Mouse (Mus musculus) embryo, embryonic 9.5 days (tissue): Measurements from ENCODE around the gene D630039A03Rik.

Experiments used
- DNase-seq: peaks from one replicate; pipeline ENCODE4 v3.0.0-alpha.2; 2017; ENCODE audit errors: extremely low spot score

D630039A03Rik gene

GRCm38 (mm10) chr4:57916201-57916661 is at the start of gene D630039A03Rik:
Gene D630039A03Rik (minus strand): TSS chr4:57916297.
- DNase-seq, result no peak

GRCm38 (mm10) chr4:57965516-57965915 is 49.4 kb upstream of the D630039A03Rik start:
- DNase-seq, result no peak

- no peak for DNase-seq
Observed at GRCm38 (mm10) chr4:57964143-57964542, 48.0 kb upstream of the D630039A03Rik start.

GRCm38 (mm10) chr4:57959056-57959455 is 43.0 kb upstream of the D630039A03Rik start:
- DNase-seq, result no peak

- no peak for DNase-seq
Observed at GRCm38 (mm10) chr4:57958098-57958497, 42.0 kb upstream of the D630039A03Rik start.

- peak; percentile 21 for DNase-seq
Observed at GRCm38 (mm10) chr4:57957200-57958085, 41.3 kb upstream of the D630039A03Rik start.

GRCm38 (mm10) chr4:57956029-57956960 is 40.2 kb upstream of the D630039A03Rik start, which contains the start of gene Txn1:
Gene Txn1 (minus strand): TSS chr4:57956411.
- peak; percentile 100 for DNase-seq

- no peak for DNase-seq
Observed at GRCm38 (mm10) chr4:57955544-57955958, 39.5 kb upstream of the D630039A03Rik start.

GRCm38 (mm10) chr4:57954991-57955390 is 38.9 kb upstream of the D630039A03Rik start:
- DNase-seq, result no peak

GRCm38 (mm10) chr4:57954580-57954979 is 38.5 kb upstream of the D630039A03Rik start:
- DNase-seq, result no peak

- DNase-seq, result no peak
Observed at GRCm38 (mm10) chr4:57953796-57954195, 37.7 kb upstream of the D630039A03Rik start.

- no peak for DNase-seq
Observed at GRCm38 (mm10) chr4:57952891-57953290, 36.8 kb upstream of the D630039A03Rik start.

GRCm38 (mm10) chr4:57952416-57952815 is 36.3 kb upstream of the D630039A03Rik start:
- no peak for DNase-seq

- DNase-seq, result no peak
Observed at GRCm38 (mm10) chr4:57949866-57950265, 33.8 kb upstream of the D630039A03Rik start.

- DNase-seq, result no peak
Observed at GRCm38 (mm10) chr4:57947476-57947875, 31.4 kb upstream of the D630039A03Rik start.

GRCm38 (mm10) chr4:57947036-57947435 is 30.9 kb upstream of the D630039A03Rik start:
- DNase-seq, result no peak

GRCm38 (mm10) chr4:57942892-57943291 is 26.8 kb upstream of the D630039A03Rik start:
- no peak for DNase-seq

GRCm38 (mm10) chr4:57940631-57941030 is 24.5 kb upstream of the D630039A03Rik start:
- DNase-seq, result no peak

- DNase-seq, result no peak
Observed at GRCm38 (mm10) chr4:57937292-57937691, 21.2 kb upstream of the D630039A03Rik start.

GRCm38 (mm10) chr4:57934181-57934580 is 18.1 kb upstream of the D630039A03Rik start:
- no peak for DNase-seq

GRCm38 (mm10) chr4:57930559-57931170 is 14.6 kb upstream of the D630039A03Rik start:
- DNase-seq, result no peak
